Mouse (Mus musculus) adrenal gland (tissue): ENCODE data around the gene Pth2.

ENCODE experiments used
- intact Hi-C: fragments of 180-260 bp; cut with DNase I; formaldehyde crosslinking; loops from one replicate; pipeline ENCODE4 v1.15.1; 2025

The Pth2 gene

DNA sequence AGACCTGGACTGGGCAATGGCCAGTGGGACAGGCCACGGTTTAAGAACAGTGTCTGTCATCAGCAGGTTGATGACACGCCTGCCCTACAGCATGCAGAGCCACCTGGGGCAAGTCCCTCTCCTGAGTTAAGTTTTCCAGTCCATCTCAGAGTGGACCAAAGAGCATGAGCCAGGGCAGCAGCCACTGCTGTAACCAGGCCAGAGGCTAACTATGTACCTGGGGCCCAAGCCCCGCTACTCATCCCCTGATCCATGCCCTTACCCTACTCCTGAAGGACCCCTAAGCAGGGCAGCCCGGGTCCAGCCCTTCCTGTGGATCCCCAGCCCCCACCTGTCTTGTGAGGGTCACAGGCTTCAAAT, 15.4 kb downstream of the Pth2 start:
- intact Hi-C loops, result no loop called here

- intact Hi-C loops, result no loop called here
These were observed 16.2 kb downstream of the Pth2 start for GRCm38 (mm10) chr7:45196994-45197393.

DNA sequence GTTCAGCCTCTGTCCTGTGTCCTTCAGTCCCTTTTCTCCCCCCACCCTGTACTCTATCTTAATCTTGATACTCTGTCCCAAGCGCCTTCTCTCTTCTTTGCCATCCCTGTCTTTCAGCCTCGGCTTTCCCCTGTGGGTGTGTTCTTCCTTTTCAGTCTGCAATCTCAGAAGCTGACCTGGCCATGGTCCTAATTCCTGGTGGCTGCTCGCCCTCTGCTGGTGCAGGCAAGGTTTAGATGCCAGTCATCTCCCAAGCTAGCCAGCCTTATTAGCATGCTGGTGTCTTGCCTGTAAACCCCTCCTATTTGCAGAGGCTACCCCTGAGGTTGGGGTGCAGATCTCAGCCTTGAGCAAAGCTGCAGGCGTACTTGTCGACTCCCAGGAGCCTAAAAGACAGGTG, 17.6 kb downstream of the Pth2 start:
- intact Hi-C loops, result no loop called here

- intact Hi-C loops, result no loop called here
These were observed 18.2 kb downstream of the Pth2 start for GRCm38 (mm10) chr7:45198961-45199360.

DNA sequence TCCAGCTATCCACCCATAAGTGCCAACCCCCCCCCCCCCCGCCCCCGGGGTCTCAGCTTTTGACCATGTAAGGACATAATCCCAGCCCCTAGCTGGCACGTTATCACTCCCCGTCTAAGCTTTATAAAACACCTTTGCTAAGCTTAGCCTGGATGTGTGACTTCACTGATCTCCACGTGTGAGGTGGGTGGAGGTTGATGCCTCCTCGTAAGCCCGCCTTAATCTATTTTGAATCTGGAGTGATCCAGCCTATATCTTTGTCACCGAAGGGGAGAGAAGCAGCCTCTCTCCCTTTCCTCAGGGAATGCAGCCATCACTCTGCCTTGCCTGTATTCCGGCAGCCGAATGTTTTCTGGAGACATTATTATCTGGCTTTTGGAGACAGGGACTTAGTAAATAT, 21.9 kb downstream of the Pth2 start:
- intact Hi-C loops, result loop anchor here (5.0 kb wide), 2 partner anchors 110 to 125 kb away; partner anchors contain the start of gene Rcn3

GRCm38 (mm10) chr7:45204380-45205143, 23.8 kb downstream of the Pth2 start, which contains the start of gene Ccdc155:
Gene Ccdc155 (minus strand): TSS chr7:45204892.
- intact Hi-C loops, result loop anchor here (5.0 kb wide), 2 partner anchors 112 to 127 kb away; partner anchors contain the start of gene Rcn3

DNA sequence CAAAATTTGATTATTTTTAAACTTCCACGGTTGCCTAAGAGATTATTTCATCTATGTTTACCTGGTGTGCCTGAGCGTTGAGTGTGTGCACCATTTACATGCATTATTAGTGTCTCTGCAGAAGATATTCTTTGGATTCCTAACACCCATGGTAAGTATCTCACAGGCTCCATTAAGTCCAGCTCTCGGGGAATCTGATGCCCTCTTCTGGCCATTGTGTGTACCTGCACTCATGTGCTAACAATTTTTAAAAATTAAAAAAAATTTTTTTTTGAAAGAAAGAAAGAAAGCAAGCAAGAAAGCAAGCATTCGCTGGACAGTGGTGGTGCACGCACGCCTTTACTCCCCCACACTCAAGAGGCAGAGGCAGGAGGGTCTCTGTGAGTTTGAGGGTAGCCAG, 27.5 kb downstream of the Pth2 start:
- intact Hi-C loops, result no loop called here

GRCm38 (mm10) chr7:45211070-45211469, 30.3 kb downstream of the Pth2 start:
- intact Hi-C loops, result no loop called here

DNA sequence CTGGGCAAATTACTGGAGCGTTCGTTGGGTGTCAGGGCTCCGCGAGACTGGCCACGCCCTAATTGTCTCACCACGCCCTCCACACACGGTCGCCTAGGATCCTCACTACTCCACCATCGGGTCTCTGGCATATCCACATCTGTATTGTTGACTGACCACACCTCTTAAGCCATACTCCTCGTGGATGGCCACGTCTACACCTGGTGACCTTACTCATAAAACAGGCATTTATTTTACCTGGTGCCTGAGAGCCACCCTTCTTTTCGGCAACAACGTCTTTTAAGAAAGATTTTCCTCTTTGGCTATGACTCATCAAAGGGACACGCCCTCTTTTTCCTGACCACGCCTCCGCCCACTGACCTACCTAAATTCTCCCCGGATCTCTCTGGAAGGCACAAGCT, 31.1 kb downstream of the Pth2 start, which contains the start of gene Dkkl1:
Gene Dkkl1, minus strand, starts transcription at position 297 of the 401 bp plus-strand sequence.
- intact Hi-C loops, result no loop called here

DNA sequence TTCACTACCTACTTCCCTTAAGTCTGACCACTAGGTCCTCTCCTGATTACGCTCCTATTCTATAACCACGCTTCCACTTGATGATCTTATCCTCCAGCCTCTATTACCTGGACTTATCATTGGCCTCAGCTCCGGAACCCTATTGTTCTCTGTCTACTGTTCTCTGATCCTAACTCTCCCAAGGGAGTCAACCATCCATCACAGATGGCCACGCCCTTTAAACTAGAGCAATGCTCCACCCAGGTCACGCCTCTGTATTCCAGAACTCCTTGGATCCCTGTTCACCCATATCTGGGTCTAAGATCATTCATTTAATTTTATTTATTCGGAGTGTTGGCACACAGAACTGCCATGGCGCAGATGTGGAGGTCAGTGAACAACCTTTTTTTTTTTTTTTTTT, 31.6 kb downstream of the Pth2 start:
- intact Hi-C loops, result no loop called here

- intact Hi-C loops, result no loop called here
These were observed 32.9 kb downstream of the Pth2 start for GRCm38 (mm10) chr7:45213708-45214107.

DNA sequence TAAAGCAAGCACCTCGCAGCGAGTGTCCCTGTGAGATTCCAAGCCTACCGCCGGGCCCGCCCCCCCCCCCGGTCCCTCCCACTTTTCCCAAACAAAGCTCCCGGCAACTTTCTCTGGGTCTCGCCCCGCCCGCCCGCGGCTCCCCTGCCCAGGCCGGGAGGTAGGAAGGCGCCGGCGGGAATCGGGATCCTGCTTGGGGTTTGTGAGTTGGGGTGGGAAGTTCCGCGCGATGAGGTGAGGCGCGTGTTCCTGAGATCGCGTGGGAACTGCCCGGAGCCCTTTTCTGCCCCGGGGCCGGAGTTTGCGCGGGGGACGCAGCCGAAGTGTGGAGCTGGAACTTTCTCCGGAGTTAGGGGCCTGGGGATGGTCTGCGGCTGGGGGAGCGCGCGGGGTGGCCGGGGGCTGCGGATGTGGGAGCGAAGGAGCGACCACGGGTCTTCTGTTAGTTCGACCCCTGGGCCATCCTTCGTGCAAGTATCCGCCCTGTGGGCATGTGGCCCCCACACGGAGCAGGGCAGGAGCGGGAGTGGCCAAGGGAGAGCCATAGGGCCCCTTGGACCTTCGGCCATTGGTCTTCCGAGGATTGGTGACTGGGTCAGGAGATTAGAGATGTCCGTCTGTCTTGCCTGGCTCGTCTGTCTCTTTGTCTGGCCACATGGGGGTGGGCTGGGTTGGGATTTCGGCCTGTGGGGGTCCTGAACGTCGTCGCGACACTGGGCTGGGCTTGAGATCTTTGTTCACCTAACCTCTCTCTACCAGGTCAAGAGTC, 35.1 kb downstream of the Pth2 start, which contains the start of gene Tead2:
Gene Tead2, plus strand, starts transcription at position 81 of the 769 bp plus-strand sequence.
- intact Hi-C loops, result no loop called here

DNA sequence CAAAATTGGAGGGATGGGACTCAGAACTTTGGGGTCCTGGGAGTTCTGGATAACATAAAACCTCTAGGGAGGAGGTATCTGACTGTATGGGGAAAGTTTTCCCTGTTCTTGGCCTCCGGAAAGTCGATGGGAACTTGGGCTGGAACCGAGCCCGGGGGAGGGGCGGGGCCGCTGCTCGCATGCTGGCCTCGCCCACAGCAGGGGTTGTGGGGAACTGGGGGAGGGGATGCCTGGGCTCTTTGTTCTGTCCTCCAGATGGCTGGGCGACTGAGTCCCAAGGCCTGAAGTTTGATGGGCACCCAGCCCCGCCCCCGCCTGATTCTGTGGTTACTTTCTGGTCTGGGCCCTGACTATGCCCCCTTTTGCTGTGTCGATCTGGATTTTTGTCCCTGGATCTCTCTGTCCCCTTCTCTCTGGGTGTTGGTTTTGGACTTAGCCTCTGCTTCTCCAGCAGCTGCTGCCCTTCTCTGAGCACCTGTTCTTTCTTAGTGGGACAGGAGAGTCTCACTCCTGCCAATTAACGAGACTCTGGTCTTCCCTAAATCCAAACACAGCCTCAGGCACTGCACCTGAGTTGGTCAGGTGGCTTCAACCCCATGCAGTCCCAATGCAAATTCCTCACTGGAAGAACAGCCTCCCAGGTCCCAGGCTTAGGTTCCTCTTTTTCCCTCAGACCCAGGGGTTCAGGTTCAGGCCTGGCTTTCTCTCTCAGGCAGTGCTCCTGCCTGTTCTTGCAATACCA, 35.8 kb downstream of the Pth2 start:
- intact Hi-C loops, result no loop called here

- intact Hi-C loops, result loop anchor here (10.0 kb wide), 1 partner anchor 133 kb away; no protein-coding TSS in a partner anchor
These were observed 40.9 kb downstream of the Pth2 start for GRCm38 (mm10) chr7:45221680-45222079.

GRCm38 (mm10) chr7:45224826-45225225, 44.0 kb downstream of the Pth2 start:
- intact Hi-C loops, result loop anchor here (10.0 kb wide), 1 partner anchor 130 kb away; no protein-coding TSS in a partner anchor

- intact Hi-C loops, result loop anchor here (10.0 kb wide), 1 partner anchor 128 kb away; no protein-coding TSS in a partner anchor
These were observed 45.6 kb downstream of the Pth2 start for GRCm38 (mm10) chr7:45226421-45226820.

GRCm38 (mm10) chr7:45228548-45228947, 47.8 kb downstream of the Pth2 start:
- intact Hi-C loops, result loop anchor here (10.0 kb wide), 1 partner anchor 126 kb away; no protein-coding TSS in a partner anchor

DNA sequence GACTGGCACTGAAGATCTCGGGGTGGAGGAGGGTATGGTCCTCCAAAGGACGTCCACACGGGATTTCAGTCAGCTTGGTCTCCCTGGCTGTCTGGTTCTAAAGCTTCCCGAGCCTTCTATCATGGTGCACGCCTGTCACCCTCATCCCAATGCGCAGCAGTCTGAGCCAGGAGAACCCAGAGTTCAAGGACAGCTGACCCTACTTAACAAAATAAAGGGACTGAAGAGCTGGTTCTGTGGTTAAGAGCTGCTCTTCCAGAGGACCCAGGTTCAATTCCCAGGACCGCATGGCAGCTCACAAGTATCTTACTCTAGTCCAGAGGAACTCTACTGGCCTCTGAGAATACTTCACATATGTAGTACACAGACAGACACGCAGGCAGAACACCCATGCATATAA, 48.3 kb downstream of the Pth2 start:
- intact Hi-C loops, result loop anchor here (10.0 kb wide), 1 partner anchor 126 kb away; no protein-coding TSS in a partner anchor

GRCm38 (mm10) chr7:45229459-45230203, 48.8 kb downstream of the Pth2 start:
- intact Hi-C loops, result loop anchor here (10.0 kb wide), 1 partner anchor 125 kb away; no protein-coding TSS in a partner anchor

GRCm38 (mm10) chr7:45231192-45231591, 50.4 kb downstream of the Pth2 start:
- intact Hi-C loops, result no loop called here
